Mouse (Mus musculus) forebrain, embryonic 15.5 days (tissue): ENCODE data around the gene Gm26657. TPM values are rescaled to one million over a fixed set of nuclear protein-coding genes. Genes with fewer than 3 reads are reported as not detected.

Experiments used
- ATAC-seq: fragments of 200-750 bp; cut with Nextera tagmentation; replicated peaks from 2 replicates; pipeline ENCODE4 v1.8.0; 2017; ENCODE audit warnings: mild to moderate bottlenecking, moderate TSS enrichment, moderate library complexity
- H3K27ac ChIP-seq: fragments of 300-500 bp; sonication (generic); replicated peaks from 2 replicates; pipeline ENCODE4 v1.5.1; 2015; ENCODE audit warnings: mild to moderate bottlenecking, inconsistent platforms
- H3K27me3 ChIP-seq: fragments of 300-500 bp; sonication (generic); 2 replicates; pipeline ENCODE4 v1.6.1; 2015; ENCODE audit warnings: inconsistent platforms
- H3K36me3 ChIP-seq: fragments of 300-500 bp; sonication (generic); 2 replicates; pipeline ENCODE4 v1.6.1; 2015; ENCODE audit warnings: mild to moderate bottlenecking, inconsistent platforms
- H3K4me1 ChIP-seq: fragments of 300-500 bp; sonication (generic); 2 replicates; pipeline ENCODE4 v1.6.1; 2015; ENCODE audit warnings: inconsistent platforms
- H3K4me2 ChIP-seq: fragments of 300-500 bp; sonication (generic); replicated peaks from 2 replicates; pipeline ENCODE4 v1.6.1; 2015; ENCODE audit warnings: mild to moderate bottlenecking, inconsistent platforms
- H3K4me3 ChIP-seq: fragments of 300-500 bp; sonication (generic); 2 replicates; pipeline ENCODE4 v1.5.1; 2015; ENCODE audit warnings: mild to moderate bottlenecking, inconsistent platforms
- H3K9ac ChIP-seq: fragments of 300-500 bp; sonication (generic); replicated peaks from 2 replicates; pipeline ENCODE4 v1.6.1; 2015; ENCODE audit warnings: mild to moderate bottlenecking, inconsistent platforms
- H3K9me3 ChIP-seq: fragments of 300-500 bp; sonication (generic); 2 replicates; pipeline ENCODE4 v1.6.1; 2016; ENCODE audit warnings: inconsistent platforms
- WGBS: fragments of 180-500 bp; shearing (Covaris S2); methylation state at CpG from one replicate; pipeline ENCODE4 v1.1.7; 2015; ENCODE audit warnings: mixed read lengths; 5-methylcytosine and 5-hydroxymethylcytosine counted together
- polyA plus RNA-seq: library from polyadenylated mRNA; unstranded; fragments of >200 nt; fragmentation: Nextera tagmentation; extraction: Ambion mirVana; gene quantifications from 2 replicates; pipeline ENCODE4 v1.2.1, GENCODE M21; 2015

Gene Gm26657
- polyA plus RNA-seq, 1 experiment from 2014 or later, result not detected

DNA sequence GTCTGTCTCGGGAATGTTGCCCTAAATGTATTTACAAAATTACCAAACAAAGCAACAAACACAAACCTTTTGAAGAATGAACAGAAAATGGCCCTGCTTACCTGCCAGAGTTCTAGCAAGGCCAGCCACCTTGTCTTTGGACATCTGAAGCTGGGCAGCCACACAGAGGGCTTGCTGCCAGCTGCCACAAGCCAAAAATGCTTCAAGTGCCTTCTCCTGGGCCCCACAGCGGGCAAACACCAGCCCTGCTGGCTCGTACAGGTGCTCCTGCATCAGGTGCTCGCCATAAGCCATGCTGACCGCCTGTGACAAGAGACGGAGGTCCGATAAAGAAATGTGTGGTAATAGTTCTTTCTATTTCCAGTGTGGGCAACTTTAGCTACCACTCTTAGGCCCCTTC, 29.0 kb downstream of the Gm26657 start:
- WGBS, result 95% methylated on average over 7 of the region's 7 CpGs
- Histone ChIP-seq H3K27ac (no peak overlapping the region), H3K9ac (no peak overlapping the region), H3K9me3 (no peaks in the 10 kb centered on the region), H3K36me3 (peaks cover 95% of the 10 kb centered on the region), H3K4me2 (no peak overlapping the region), H3K4me3 (no peak overlapping the region), H3K4me1 (no peaks in the 10 kb centered on the region), H3K27me3 (no peaks in the 10 kb centered on the region)
- ATAC-seq, result no peak

- no peaks in the 10 kb centered on the region for H3K9me3 ChIP-seq
- H3K4me3 ChIP-seq, result no peak overlapping the region
- no peaks in the 10 kb centered on the region for H3K4me1 ChIP-seq
- H3K4me2 ChIP-seq, result no peak overlapping the region
- H3K9ac ChIP-seq, result no peak overlapping the region
- no peak for ATAC-seq
- WGBS, result 74% methylated on average over 1 of the region's 1 CpGs
- H3K27me3 ChIP-seq, result no peaks in the 10 kb centered on the region
- H3K36me3 ChIP-seq, result peaks cover 91% of the 10 kb centered on the region
- no peak overlapping the region for H3K27ac ChIP-seq
These were observed 31.2 kb downstream of the Gm26657 start for GRCm38 (mm10) chr4:56771065-56771464.

Other genes starting within 250 kb of the Gm26657 start
- not detected in 2 replicates for gene Actl7b, start 1.4 kb downstream of the Gm26657 start, polyA plus RNA-seq
- gene Actl7a, start 3.3 kb downstream of the Gm26657 start, polyA plus RNA-seq, result not detected in 2 replicates
- 55.8 and 56.3 TPM in 2 replicates for gene Elp1, start 62.3 kb downstream of the Gm26657 start, polyA plus RNA-seq
- gene Fam206a, start 62.3 kb downstream of the Gm26657 start, polyA plus RNA-seq, result 14.5 and 15.4 TPM in 2 replicates
- gene Ctnnal1, start 125.1 kb downstream of the Gm26657 start, polyA plus RNA-seq, result 10.8 and 11.0 TPM in 2 replicates
- gene Tmem245, start 207.4 kb downstream of the Gm26657 start, polyA plus RNA-seq, result 8.9 and 9.0 TPM in 2 replicates